Mouse (Mus musculus) thymus, adult 18-20 months (tissue): Measurements from ENCODE around the gene Hivep2.

Source experiments
- DNase-seq, 2 experiments: peaks; one replicate each; pipeline ENCODE4 v3.0.0; 2022; ENCODE audit warnings: mixed read lengths in 2 of 2

Hivep2 gene

GRCm38 (mm10) chr10:14085882-14086515 is 120.1 kb downstream of the Hivep2 start:
- DNase-seq: peak; percentile 68 to 81

- no peak for DNase-seq
Measured at GRCm38 (mm10) chr10:14087316-14087715, 121.4 kb downstream of the Hivep2 start.

GRCm38 (mm10) chr10:14089488-14089887 is 123.6 kb downstream of the Hivep2 start:
- DNase-seq: no peak

GRCm38 (mm10) chr10:14094033-14094432 is 128.2 kb downstream of the Hivep2 start:
- no peak for DNase-seq

- DNase-seq: no peak
Measured at GRCm38 (mm10) chr10:14096045-14096444, 130.2 kb downstream of the Hivep2 start.

- DNase-seq: no peak
Measured at GRCm38 (mm10) chr10:14099182-14099581, 133.3 kb downstream of the Hivep2 start.

GRCm38 (mm10) chr10:14100041-14100440 is 134.2 kb downstream of the Hivep2 start:
- DNase-seq: no peak

- DNase-seq: no peak
Measured at GRCm38 (mm10) chr10:14100847-14101246, 135.0 kb downstream of the Hivep2 start.

GRCm38 (mm10) chr10:14101966-14102365 is 136.1 kb downstream of the Hivep2 start:
- DNase-seq: no peak

- DNase-seq: no peak
Measured at GRCm38 (mm10) chr10:14107980-14108671, 142.3 kb downstream of the Hivep2 start.

- DNase-seq: no peak
Measured at GRCm38 (mm10) chr10:14115846-14116245, 150.0 kb downstream of the Hivep2 start.

- DNase-seq: no peak
Measured at GRCm38 (mm10) chr10:14116978-14117377, 151.1 kb downstream of the Hivep2 start.

GRCm38 (mm10) chr10:14119201-14119600 is 153.3 kb downstream of the Hivep2 start:
- DNase-seq: no peak

- DNase-seq: no peak
Measured at GRCm38 (mm10) chr10:14120512-14120911, 154.6 kb downstream of the Hivep2 start.

- no peak for DNase-seq
Measured at GRCm38 (mm10) chr10:14127826-14128225, 162.0 kb downstream of the Hivep2 start.

GRCm38 (mm10) chr10:14130270-14130669 is 164.4 kb downstream of the Hivep2 start:
- no peak for DNase-seq

- DNase-seq: no peak
Measured at GRCm38 (mm10) chr10:14131307-14131706, 165.4 kb downstream of the Hivep2 start.

GRCm38 (mm10) chr10:14132061-14132460 is 166.2 kb downstream of the Hivep2 start:
- DNase-seq: no peak

- no peak for DNase-seq
Measured at GRCm38 (mm10) chr10:14132937-14133336, 167.1 kb downstream of the Hivep2 start.

GRCm38 (mm10) chr10:14138663-14139062 is 172.8 kb downstream of the Hivep2 start:
- DNase-seq: no peak

- no peak for DNase-seq
Measured at GRCm38 (mm10) chr10:14144840-14145239, 179.0 kb downstream of the Hivep2 start.

- DNase-seq: no peak
Measured at GRCm38 (mm10) chr10:14164829-14165228, 199.0 kb downstream of the Hivep2 start.

GRCm38 (mm10) chr10:14168197-14168844 is 202.4 kb downstream of the Hivep2 start:
- no peak for DNase-seq
